Mouse (Mus musculus): ENCODE results near the gene Myg1. TPM values are rescaled to one million over a fixed set of nuclear protein-coding genes. Genes with fewer than 3 reads are reported as not detected.

Gene Myg1
- polyA plus RNA-seq, 2 experiments from 2014 or later = 109 to 120 TPM

- ATAC-seq = no peak
These were observed 55.1 kb downstream of the Myg1 start for GRCm38 (mm10) chr15:102386640-102387039.

Other genes with a start within 250 kb of the Myg1 start
- gene Tns2, start 231.3 kb upstream of the Myg1 start, polyA plus RNA-seq (2017; shearing (Covaris generic)) = 1 to 10 TPM; 1.5 to 2.9 TPM
- gene Spryd3, start 195.5 kb upstream of the Myg1 start, polyA plus RNA-seq (2017; shearing (Covaris generic)) = 10 to 100 TPM; 19.5 to 42.0 TPM
- gene Igfbp6, start 187.3 kb upstream of the Myg1 start, polyA plus RNA-seq (2017; shearing (Covaris generic)) = under 1 TPM in 1 of 2 experiments, not detected in 1; 0.81 TPM
- 1 to 10 TPM; 1.2 to 1.5 TPM for gene Soat2, start 181.2 kb upstream of the Myg1 start, polyA plus RNA-seq (2017; shearing (Covaris generic))
- 10 to 100 TPM; 21.5 to 23.1 TPM for gene Zfp740, start 128.5 kb upstream of the Myg1 start, polyA plus RNA-seq (2017; shearing (Covaris generic))
- 1 to 10 TPM; 6.6 to 9.3 TPM for gene Csad, start 127.0 kb upstream of the Myg1 start, polyA plus RNA-seq (2017; shearing (Covaris generic))
- 100 to 1,000 TPM; 511 to 537 TPM for gene Itgb7, start 99.8 kb upstream of the Myg1 start, polyA plus RNA-seq (2017; shearing (Covaris generic))
- 10 to 100 TPM; 16.9 to 24.8 TPM for gene Rarg, start 74.2 kb upstream of the Myg1 start, polyA plus RNA-seq (2017; shearing (Covaris generic))
- not detected for gene Gm9918, start 61.1 kb upstream of the Myg1 start, polyA plus RNA-seq (2017; shearing (Covaris generic))
- gene Mfsd5, start 52.3 kb upstream of the Myg1 start, polyA plus RNA-seq (2017; shearing (Covaris generic)) = 10 to 100 TPM; 36.7 to 40.7 TPM
- gene Espl1, start 35.4 kb upstream of the Myg1 start, polyA plus RNA-seq (2017; shearing (Covaris generic)) = 1 to 10 TPM; 3.6 to 5.0 TPM
- 1,000 to 10,000 TPM; 1,328 to 1,584 TPM for gene Pfdn5, start 5.6 kb upstream of the Myg1 start, polyA plus RNA-seq (2017; shearing (Covaris generic))
- gene Aaas, start 19.1 kb downstream of the Myg1 start, polyA plus RNA-seq (2017; shearing (Covaris generic)) = 10 to 100 TPM; 45.7 to 48.7 TPM
- gene Sp7, start 35.5 kb downstream of the Myg1 start, polyA plus RNA-seq (2017; shearing (Covaris generic)) = not detected
- 10 to 100 TPM; 20.6 to 21.6 TPM for gene Sp1, start 74.4 kb downstream of the Myg1 start, polyA plus RNA-seq (2017; shearing (Covaris generic))
- not detected for gene Amhr2, start 113.7 kb downstream of the Myg1 start, polyA plus RNA-seq (2017; shearing (Covaris generic))
- gene Prr13, start 127.3 kb downstream of the Myg1 start, polyA plus RNA-seq (2017; shearing (Covaris generic)) = 1,000 to 10,000 TPM; 1,157 to 1,321 TPM
- 100 to 1,000 TPM; 208 to 220 TPM for gene Pcbp2, start 138.8 kb downstream of the Myg1 start, polyA plus RNA-seq (2017; shearing (Covaris generic))
- not detected for gene Gm10337, start 172.0 kb downstream of the Myg1 start, polyA plus RNA-seq (2017; shearing (Covaris generic))
- 1 to 10 TPM; 5.5 to 6.2 TPM for gene Map3k12, start 185.4 kb downstream of the Myg1 start, polyA plus RNA-seq (2017; shearing (Covaris generic))
- gene Tarbp2, start 186.5 kb downstream of the Myg1 start, polyA plus RNA-seq (2017; shearing (Covaris generic)) = 10 to 100 TPM; 25.3 to 25.9 TPM
- gene Npff, start 193.2 kb downstream of the Myg1 start, polyA plus RNA-seq (2017; shearing (Covaris generic)) = 1 to 10 TPM; 3.7 to 5.7 TPM

Measured in activated CD4-positive, CD25-positive, alpha-beta regulatory T cell, adult 4 months (primary cell).